Mouse (Mus musculus) telencephalon, adult 2 months (tissue): Measurements from ENCODE around the gene Vangl1.

Experiments used
- DNase-seq: peaks from one replicate; pipeline ENCODE4 v3.0.0-alpha.2; 2011; ENCODE audit warnings: low read depth, low spot score

Gene Vangl1

DNA sequence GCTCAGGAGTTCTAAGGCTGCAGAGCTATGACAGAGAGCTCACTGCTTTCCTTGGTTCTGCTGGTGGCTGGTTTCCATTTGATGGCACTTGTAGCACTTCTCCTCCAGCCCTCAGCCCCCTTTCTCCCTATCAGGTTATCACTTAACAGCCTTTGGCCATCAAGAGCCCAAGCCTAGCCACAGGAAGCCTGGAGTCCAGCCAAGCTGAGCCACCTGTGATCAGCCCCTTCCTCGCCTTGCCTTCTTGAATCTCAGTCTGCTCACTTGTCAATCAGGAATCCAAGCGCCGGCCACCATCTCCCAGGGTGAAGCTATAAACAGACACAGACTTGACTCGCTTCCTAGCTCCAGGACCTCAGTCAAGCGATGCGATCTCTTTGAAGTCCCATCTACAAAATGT lies 6.0 kb downstream of the Vangl1 start:
- no peak for DNase-seq

- DNase-seq = no peak
Measured at GRCm38 (mm10) chr3:102197746-102198145, 6.7 kb downstream of the Vangl1 start.

DNA sequence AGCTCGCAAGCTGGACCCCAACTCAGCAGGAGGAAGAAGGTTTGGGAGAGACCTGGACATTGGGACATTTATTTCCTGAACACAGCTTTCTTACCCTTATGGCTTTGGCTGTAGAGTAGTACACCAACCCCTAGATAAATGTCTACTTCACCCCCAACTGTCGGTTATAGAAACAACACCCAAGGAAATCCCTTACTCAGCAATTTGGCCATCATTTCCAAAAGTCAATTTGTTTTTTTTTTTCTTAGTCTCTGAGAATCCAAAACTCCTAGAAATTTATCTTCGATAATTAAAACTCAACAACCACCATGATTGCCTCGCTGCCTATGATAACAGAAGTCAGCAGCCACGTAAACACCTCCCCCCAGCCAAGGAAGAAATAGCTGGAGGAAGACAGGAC lies 7.3 kb downstream of the Vangl1 start:
- no peak for DNase-seq

GRCm38 (mm10) chr3:102196166-102196565 lies 8.3 kb downstream of the Vangl1 start:
- DNase-seq = no peak

- no peak for DNase-seq
Measured at GRCm38 (mm10) chr3:102195762-102196161, 8.7 kb downstream of the Vangl1 start.

- no peak for DNase-seq
Measured at GRCm38 (mm10) chr3:102194291-102195051, 10.0 kb downstream of the Vangl1 start.

GRCm38 (mm10) chr3:102193488-102194290 lies 10.8 kb downstream of the Vangl1 start:
- DNase-seq = no peak

GRCm38 (mm10) chr3:102192621-102193020 lies 11.9 kb downstream of the Vangl1 start:
- no peak for DNase-seq

GRCm38 (mm10) chr3:102191575-102191974 lies 12.9 kb downstream of the Vangl1 start:
- DNase-seq = no peak

DNA sequence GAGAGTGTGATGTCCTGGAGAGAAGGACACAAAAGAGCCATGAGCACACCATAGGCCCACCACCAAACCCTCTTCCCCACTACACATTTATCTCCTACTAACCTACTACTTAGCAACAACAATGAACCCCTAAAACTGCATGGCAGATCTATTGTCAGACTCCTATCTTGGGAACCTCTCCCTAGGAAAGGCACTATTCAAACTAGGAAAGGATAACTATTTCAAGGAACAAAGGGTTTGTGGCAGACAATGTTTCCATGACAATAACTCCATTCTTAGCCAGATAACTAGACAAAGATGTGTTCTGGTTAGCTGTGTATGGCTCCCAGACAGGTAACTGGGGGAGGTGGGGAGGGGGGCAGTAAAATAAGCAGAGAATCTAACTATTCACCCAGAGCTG lies 13.9 kb downstream of the Vangl1 start:
- DNase-seq = no peak

- DNase-seq = no peak
Measured at GRCm38 (mm10) chr3:102190015-102190414, 14.5 kb downstream of the Vangl1 start.

GRCm38 (mm10) chr3:102188972-102189371 lies 15.5 kb downstream of the Vangl1 start:
- no peak for DNase-seq

GRCm38 (mm10) chr3:102187401-102187800 lies 17.1 kb downstream of the Vangl1 start:
- DNase-seq = no peak

DNA sequence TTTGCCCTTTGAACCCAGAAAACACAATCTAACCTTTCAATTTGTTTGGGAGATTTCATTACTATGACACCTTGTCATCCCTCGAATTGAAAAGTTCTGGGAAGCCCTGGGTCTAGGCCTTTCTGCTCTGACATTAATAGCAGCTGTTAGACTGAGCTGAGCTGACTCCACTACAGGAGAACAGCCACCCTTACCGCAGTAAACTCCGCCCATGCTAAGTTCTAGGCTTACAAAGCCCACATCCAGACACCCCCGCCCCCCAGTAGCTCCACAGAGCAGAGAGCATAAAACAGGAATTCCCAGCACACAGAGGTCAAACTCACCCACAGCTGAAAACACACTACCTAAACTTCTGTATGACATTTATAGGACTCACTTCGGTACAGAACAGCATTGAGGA lies 19.8 kb downstream of the Vangl1 start:
- no peak for DNase-seq

GRCm38 (mm10) chr3:102182601-102183000 lies 21.9 kb downstream of the Vangl1 start:
- DNase-seq = no peak

DNA sequence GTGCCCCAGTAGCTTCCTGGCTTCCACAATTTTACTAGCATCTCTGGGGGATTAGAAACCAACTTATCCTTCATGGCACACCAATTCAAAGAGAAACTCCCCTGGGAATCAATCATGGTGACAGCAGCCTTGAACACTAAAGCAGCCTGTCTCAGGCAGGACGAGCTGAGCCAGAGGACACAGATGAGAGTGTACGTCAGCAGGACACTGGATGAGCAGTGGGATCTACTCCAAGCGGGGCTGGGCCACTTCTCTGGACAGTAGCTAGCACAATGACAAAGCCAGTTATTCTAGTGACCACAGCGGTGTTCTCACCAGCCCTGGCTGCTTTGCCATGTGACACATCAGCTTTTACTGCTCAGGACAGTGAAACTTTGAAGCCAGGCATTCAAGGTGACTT lies 23.3 kb downstream of the Vangl1 start:
- DNase-seq = no peak

DNA sequence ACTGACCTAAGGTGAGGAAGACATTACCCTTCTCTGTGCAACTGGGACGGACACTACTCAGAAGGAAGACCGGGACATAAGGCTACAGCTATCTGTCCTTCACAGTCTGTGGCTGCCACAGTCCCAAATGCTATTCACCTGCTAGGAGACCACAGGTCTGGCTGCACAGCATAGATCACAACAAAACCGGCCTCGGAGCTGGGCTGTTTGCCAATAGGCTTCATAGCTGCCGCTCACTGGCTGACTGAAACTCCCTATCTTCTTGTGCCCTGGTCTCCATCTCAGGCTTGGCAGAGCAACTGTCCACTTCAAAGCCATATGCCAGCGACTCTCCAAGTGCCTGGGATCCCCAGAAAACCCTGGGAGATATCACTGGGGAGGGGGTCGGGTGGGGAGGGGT lies 23.7 kb downstream of the Vangl1 start:
- DNase-seq = no peak

DNA sequence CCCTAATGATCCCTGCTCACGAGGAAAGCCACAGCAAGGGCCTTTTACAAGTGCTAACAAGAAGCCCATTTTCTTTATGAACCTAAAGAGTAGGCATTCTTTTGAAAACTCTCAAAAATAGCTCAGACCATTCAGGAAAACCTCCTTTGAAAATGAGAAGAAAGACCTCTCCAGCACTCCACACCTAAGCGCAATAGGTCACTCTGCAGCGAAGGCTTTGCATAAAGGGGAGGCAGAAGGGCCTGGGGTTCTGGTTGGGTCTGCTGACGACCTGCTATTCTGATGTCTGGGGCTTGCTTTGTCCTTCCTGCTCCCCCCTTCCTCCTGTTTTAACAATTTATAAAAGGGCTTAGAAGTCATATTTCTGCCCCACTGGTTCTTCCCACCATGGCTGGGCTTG lies 24.6 kb downstream of the Vangl1 start:
- no peak for DNase-seq

DNA sequence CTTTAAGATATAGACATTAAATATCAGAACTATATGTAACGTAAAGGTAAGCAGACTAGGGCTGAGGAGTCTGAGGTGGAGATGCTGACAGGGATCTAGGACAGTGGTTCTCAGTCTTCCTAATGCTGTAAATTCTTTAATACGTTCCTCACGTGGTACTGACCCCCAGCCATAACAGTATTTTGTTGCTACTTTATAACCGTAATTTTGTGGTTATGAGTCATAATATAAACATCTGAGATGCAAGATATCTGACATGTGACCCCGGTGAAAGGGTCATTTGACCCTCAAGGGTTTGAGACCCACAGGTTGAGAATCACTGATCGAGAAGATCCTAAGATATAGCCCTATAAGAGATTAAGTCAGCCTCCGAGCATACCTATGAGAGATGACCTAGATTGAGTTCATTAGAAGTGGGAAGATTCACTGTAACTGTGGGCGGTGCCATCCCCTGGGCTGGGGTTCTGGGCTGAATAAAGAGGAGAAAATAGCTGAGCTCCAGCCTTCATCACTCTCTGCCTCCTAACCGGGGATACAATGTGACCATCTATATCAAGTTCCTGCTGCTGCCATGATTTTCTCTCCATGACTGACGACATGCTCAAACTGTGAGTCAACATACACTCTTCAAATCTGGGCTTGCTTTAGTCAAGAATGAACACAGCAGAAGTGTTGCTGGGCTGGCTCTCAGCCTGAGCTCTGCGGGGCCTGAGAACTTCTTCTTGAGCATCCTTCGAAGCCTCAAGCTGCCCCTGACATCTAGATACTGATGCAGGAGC lies 26.5 kb downstream of the Vangl1 start:
- no peak for DNase-seq

DNA sequence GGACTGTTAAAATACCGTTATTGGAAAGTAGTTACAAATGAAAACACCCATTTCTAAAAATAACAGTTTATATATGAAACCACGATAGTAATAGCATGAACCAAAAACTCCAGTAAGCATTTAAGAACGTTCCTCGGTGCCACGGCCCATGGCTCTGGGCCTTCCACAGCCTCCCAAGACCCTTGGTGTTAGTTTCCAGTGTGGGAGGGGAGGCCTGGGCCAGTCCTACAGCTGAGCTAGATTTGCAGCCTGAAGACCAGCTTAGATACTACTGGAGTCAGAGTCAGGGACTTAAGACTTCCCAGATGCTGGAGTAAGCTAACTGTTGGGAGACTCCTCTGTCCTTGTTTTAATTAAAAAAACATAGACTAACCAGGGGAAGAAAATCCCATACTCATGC lies 28.4 kb downstream of the Vangl1 start:
- DNase-seq = no peak

DNA sequence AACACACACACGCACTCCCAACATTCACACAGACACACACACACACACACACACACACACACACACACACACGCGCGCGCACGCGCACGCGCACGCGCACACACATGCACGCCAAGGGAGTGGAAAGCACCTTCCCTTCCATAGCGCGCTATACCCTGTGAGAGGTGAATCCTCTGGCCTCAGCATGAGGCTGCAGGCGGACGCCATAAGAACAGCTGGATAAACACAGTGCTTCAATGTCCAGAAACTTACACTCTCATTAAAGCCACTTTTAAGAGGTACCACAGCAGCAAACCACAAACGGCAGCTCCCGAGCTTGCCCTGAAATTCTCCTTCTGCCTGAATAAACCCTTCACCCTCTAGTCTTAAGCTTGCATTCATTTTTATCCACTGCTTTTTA lies 28.8 kb downstream of the Vangl1 start:
- DNase-seq = no peak

DNA sequence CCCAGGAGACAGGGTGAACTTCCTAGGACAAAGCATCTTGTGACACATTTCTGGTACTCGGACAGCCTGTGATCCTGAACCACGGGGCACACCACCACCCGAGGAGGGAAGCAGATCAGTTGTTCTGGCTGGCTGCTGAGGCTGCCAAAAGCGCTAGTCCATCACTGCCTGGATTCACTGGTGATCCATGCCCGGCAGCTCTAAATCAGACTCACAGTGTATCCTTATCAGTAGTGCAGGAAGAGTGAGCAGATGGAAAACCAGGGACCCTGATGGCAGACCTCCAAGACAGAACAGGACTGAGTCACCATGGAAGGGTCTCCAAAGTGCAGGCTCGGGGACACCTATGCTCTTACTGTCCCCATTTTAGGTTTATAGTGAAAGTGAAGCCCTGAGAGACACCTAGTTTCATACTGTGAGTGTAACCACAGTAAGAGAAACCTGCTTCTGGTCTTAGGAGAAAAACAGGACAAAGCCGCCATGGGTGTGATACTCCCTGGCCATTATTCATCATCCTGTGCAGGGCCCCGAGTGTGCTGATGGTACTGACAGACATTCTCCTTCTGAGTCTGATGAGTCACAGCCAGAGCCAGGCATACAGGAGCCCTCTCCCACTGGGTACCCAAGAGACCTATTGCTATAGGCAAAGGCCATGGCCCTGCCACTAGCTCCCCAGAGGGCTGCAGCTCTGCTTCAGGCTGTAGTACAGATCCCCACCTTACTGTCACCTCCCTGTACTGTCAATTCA lies 30.2 kb downstream of the Vangl1 start:
- DNase-seq = no peak
